Mouse (Mus musculus) heart, postnatal 0 days (tissue): ENCODE measurements at regions not wholly inside any gene's neighbourhood (a gene's known extent, or its start where the extent isn't known, plus 50 kb on each side); places are given as distances from the start of the nearest gene placed in this dataset.

Source experiments
- CTCF ChIP-seq: IDR thresholded peaks from 2 replicates; pipeline ENCODE4 v1.5.1; 2016; ENCODE audit warnings: antibody characterized with exemption, control low read depth, low read depth
- EP300 ChIP-seq: IDR thresholded peaks from 2 replicates; pipeline ENCODE4 v1.6.1; 2016; ENCODE audit warnings: antibody characterized with exemption, low read depth

DNA sequence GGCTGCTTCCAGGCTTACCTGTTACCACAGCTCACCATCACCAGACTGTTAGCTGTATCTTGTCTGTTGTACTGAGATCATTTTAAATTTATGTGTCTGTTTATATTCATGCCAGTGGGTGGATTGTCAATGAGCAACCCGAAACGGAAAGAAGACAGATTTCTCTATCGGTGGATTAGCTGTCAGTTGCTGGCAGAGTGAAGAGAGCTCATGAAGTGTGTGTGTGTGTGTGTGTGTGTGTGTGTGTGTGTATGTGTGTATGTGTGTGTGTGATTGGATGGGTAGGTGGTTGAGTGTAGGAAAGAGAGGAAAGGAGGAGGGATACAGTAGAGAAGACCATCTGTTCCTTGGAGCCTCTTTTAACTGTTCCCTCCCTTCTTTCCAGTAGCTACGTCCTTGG, 223.3 kb upstream of the Gm10131 start:
- TF ChIP-seq CTCF (no peak), EP300 (no peak)
